Mouse (Mus musculus): ENCODE results near the gene Dnajb5.

Gene Dnajb5

DNA sequence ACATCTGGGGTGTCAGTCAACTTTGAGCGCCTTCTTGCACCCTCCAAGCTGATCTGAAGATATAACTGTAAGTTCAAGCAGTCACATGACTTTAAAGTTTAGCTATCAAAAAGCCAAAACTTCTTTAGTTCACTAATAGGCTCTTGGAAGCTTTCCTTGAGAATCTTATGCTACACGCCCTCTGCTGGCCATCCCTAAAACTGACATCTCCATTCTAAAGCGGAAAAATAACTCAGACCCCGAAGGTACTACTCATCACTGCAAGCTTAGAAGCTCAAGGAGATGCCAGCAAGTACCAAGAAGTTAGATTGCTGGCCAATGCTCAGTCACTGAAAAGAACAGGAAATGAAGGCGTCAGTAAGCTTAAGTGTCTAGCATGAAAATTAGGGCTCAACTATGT, 3.7 kb upstream of the Dnajb5 start:
- no peaks in the 10 kb centered on the region for H3K36me3 ChIP-seq (ENCODE audit: insufficient read depth, low read length)
- H3K4me1 ChIP-seq (replicated peaks; ENCODE audit: low read depth, low read length): peaks cover 18% of the 10 kb centered on the region
- H3K9me3 ChIP-seq (ENCODE audit: low read length): no peaks in the 10 kb centered on the region
- H3K4me3 ChIP-seq (replicated peaks; ENCODE audit: low read length): no peak overlapping the region
- peaks cover 50% of the 10 kb centered on the region for H3K27me3 ChIP-seq (ENCODE audit: insufficient read depth, low read length)
- TF ChIP-seq CTCF (conservative IDR thresholded peaks at IDR 0.05; ENCODE audit: low read length): peak; percentile 77
- TF ChIP-seq POU5F1 (IDR thresholded peaks at IDR 0.05; ENCODE audit: borderline replicate concordance, low read length): no peak
- no peak for TF ChIP-seq NANOG (IDR thresholded peaks at IDR 0.05; ENCODE audit: borderline replicate concordance, low read length)

DNA sequence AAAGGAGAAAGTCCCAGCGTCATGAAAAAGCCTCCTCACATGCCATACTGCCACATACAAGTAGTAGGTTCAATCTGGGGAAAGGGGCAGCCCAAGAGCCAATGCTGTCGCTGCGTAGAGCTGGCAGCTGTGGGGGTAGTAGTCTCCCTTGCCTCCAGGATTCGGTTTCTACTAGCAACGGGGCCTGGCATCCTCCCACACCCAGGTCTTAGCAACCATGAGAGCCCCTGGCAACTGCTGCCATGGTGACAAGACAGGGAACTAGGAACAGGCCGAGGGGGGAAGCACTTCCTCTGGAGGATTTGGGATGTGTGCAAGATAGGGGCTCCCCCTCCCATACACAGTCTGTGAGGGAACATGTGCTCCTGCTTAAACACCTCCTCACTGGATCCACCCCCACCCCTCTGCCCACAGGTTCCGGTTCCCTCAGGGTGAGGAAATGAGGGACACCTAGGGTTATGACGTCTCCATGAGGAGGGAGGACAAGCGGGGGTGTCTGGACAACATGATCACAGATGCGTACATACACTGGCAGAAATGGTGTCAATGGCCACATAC, 2.8 kb upstream of the Dnajb5 start:
- no peaks in the 10 kb centered on the region for H3K9me3 ChIP-seq (ENCODE audit: low read length)
- 0 out of 2 replicates have a peak, but pooled peaks cover 3% of the 10 kb centered on the region for H3K36me3 ChIP-seq (ENCODE audit: insufficient read depth, low read length)
- H3K4me1 ChIP-seq (replicated peaks; ENCODE audit: low read depth, low read length): peaks cover 27% of the 10 kb centered on the region
- H3K4me3 ChIP-seq (replicated peaks; ENCODE audit: low read length): no peak overlapping the region
- no peak for TF ChIP-seq NANOG (IDR thresholded peaks at IDR 0.05; ENCODE audit: borderline replicate concordance, low read length)
- no peak for TF ChIP-seq POU5F1 (IDR thresholded peaks at IDR 0.05; ENCODE audit: borderline replicate concordance, low read length)
- TF ChIP-seq CTCF (conservative IDR thresholded peaks at IDR 0.05; ENCODE audit: low read length): no peak
- peaks cover 43% of the 10 kb centered on the region for H3K27me3 ChIP-seq (ENCODE audit: insufficient read depth, low read length)

GRCm38 (mm10) chr4:42948527-42948926, 1.1 kb upstream of the Dnajb5 start:
- Histone ChIP-seq H3K4me1 (replicated peaks; ENCODE audit: low read depth, low read length) (peaks cover 44% of the 10 kb centered on the region), H3K36me3 (ENCODE audit: insufficient read depth, low read length) (peaks cover 19% of the 10 kb centered on the region), H3K4me3 (replicated peaks; ENCODE audit: low read length) (no peak overlapping the region), H3K9me3 (ENCODE audit: low read length) (no peaks in the 10 kb centered on the region), H3K27me3 (ENCODE audit: insufficient read depth, low read length) (peaks cover 30% of the 10 kb centered on the region)
- TF ChIP-seq CTCF (conservative IDR thresholded peaks at IDR 0.05; ENCODE audit: low read length) (no peak), POU5F1 (IDR thresholded peaks at IDR 0.05; ENCODE audit: borderline replicate concordance, low read length) (no peak), NANOG (IDR thresholded peaks at IDR 0.05; ENCODE audit: borderline replicate concordance, low read length) (no peak)

- H3K9me3 ChIP-seq (ENCODE audit: low read length): no peaks in the 10 kb centered on the region
- no peak for TF ChIP-seq NANOG (IDR thresholded peaks at IDR 0.05; ENCODE audit: borderline replicate concordance, low read length)
- TF ChIP-seq CTCF (conservative IDR thresholded peaks at IDR 0.05; ENCODE audit: low read length): no peak
Measured at GRCm38 (mm10) chr4:42949051-42949675, 451 bp upstream of the Dnajb5 start.

GRCm38 (mm10) chr4:42950065-42950558, 498 bp downstream of the Dnajb5 start:
- Histone ChIP-seq H3K27me3 (ENCODE audit: insufficient read depth, low read length) (peaks cover 21% of the 10 kb centered on the region), H3K9me3 (ENCODE audit: low read length) (no peaks in the 10 kb centered on the region), H3K4me1 (replicated peaks; ENCODE audit: low read depth, low read length) (peaks cover 59% of the 10 kb centered on the region), H3K4me3 (replicated peaks; ENCODE audit: low read length) (peak overlapping the region; percentile 95), H3K36me3 (ENCODE audit: insufficient read depth, low read length) (peaks cover 30% of the 10 kb centered on the region)
- TF ChIP-seq CTCF (conservative IDR thresholded peaks at IDR 0.05; ENCODE audit: low read length) (no peak), POU5F1 (IDR thresholded peaks at IDR 0.05; ENCODE audit: borderline replicate concordance, low read length) (no peak), NANOG (IDR thresholded peaks at IDR 0.05; ENCODE audit: borderline replicate concordance, low read length) (no peak)

More at GRCm38 (mm10) chr4:42949051-42949675, 451 bp upstream of the Dnajb5 start:
- H3K4me1 ChIP-seq (replicated peaks; ENCODE audit: low read depth, low read length): peaks cover 49% of the 10 kb centered on the region
- H3K27me3 ChIP-seq (ENCODE audit: insufficient read depth, low read length): peaks cover 24% of the 10 kb centered on the region
- H3K36me3 ChIP-seq (ENCODE audit: insufficient read depth, low read length): peaks cover 23% of the 10 kb centered on the region
- H3K4me3 ChIP-seq (replicated peaks; ENCODE audit: low read length): peak overlapping the region; percentile 95

DNA sequence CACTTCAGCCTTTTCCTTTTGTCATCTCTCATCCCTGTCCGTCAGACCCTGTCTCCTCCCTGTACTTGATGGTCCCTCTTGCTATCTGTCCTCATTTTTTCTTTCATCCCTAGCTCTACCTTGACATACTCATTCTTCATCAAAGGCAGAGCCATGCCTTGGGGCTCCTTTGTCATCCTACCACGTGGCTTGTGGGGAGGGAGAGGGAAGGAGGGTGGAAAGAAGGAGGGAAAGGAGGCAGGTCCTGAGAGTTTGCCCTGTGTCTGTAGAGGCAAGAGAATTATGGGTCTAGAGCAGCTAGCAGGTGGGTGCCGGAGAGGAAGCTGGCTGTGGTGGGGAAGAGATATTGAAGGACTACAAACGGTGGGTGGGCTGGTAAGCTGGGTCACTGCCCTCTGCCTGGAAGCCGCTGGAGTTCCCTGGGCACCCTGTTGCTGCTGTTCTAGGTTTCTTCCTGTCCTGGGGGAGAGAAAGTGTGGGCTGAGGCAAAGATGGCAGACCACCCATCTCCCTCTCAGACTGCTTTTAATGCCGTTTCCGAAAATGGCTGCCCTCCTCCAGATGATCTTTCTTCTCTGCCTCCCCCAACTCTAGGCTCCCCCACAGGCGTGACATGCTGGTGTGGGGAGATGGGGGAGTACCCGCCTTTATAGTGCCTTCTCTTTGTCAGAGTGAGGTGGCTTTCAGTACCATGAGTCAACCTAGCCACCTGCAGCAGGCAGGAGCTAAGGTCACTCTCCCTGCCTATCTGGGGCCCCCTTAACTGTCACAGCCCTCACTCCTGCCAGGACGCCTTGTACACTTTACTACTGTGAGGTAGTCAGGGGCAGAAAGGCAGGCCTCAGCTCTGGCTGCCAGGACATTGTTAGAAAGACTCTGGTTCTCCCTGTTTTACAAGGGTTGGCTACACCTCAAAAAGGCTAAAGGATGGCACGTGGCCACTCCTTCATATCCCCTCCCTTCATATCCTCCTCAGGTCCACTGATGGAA, 1.9 kb downstream of the Dnajb5 start:
- peaks cover 38% of the 10 kb centered on the region for H3K36me3 ChIP-seq (ENCODE audit: insufficient read depth, low read length)
- TF ChIP-seq NANOG (IDR thresholded peaks at IDR 0.05; ENCODE audit: borderline replicate concordance, low read length) (no peak), CTCF (conservative IDR thresholded peaks at IDR 0.05; ENCODE audit: low read length) (no peak), POU5F1 (IDR thresholded peaks at IDR 0.05; ENCODE audit: borderline replicate concordance, low read length) (no peak)
- peak overlapping the region; percentile 95 for H3K4me3 ChIP-seq (replicated peaks; ENCODE audit: low read length)
- H3K9me3 ChIP-seq (ENCODE audit: low read length): no peaks in the 10 kb centered on the region
- peaks cover 16% of the 10 kb centered on the region for H3K27me3 ChIP-seq (ENCODE audit: insufficient read depth, low read length)
- peaks cover 70% of the 10 kb centered on the region for H3K4me1 ChIP-seq (replicated peaks; ENCODE audit: low read depth, low read length)

- Histone ChIP-seq H3K4me1 (replicated peaks; ENCODE audit: low read depth, low read length) (peaks cover 80% of the 10 kb centered on the region), H3K36me3 (ENCODE audit: insufficient read depth, low read length) (peaks cover 49% of the 10 kb centered on the region), H3K9me3 (ENCODE audit: low read length) (no peaks in the 10 kb centered on the region), H3K27me3 (ENCODE audit: insufficient read depth, low read length) (peaks cover 7% of the 10 kb centered on the region), H3K4me3 (replicated peaks; ENCODE audit: low read length) (0 out of 2 replicates have a peak overlapping the region, but pooled peaks have one; percentile 4)
- no peak for TF ChIP-seq NANOG (IDR thresholded peaks at IDR 0.05; ENCODE audit: borderline replicate concordance, low read length)
- no peak for TF ChIP-seq CTCF (conservative IDR thresholded peaks at IDR 0.05; ENCODE audit: low read length)
- no peak for TF ChIP-seq POU5F1 (IDR thresholded peaks at IDR 0.05; ENCODE audit: borderline replicate concordance, low read length)
Measured at GRCm38 (mm10) chr4:42952563-42952962, 2.9 kb downstream of the Dnajb5 start.

Measured in E14TG2a.4 (cell line).